Mouse (Mus musculus) liver, adult 2 months (tissue): Measurements from ENCODE around the gene Olfr718-ps1.

ENCODE experiments used
- CTCF ChIP-seq: fragments of 200-500 bp; IDR thresholded peaks from 2 replicates; pipeline ENCODE4 v1.5.1; 2011; ENCODE audit warnings: low read depth, low read length, control low read depth
- POLR2A ChIP-seq: fragments of 200-500 bp; IDR thresholded peaks from 2 replicates; pipeline ENCODE4 v1.6.1; 2011; ENCODE audit warnings: low read length, control low read depth; ENCODE audit not compliant: insufficient read depth; ENCODE audit errors: extremely low read depth

DNA sequence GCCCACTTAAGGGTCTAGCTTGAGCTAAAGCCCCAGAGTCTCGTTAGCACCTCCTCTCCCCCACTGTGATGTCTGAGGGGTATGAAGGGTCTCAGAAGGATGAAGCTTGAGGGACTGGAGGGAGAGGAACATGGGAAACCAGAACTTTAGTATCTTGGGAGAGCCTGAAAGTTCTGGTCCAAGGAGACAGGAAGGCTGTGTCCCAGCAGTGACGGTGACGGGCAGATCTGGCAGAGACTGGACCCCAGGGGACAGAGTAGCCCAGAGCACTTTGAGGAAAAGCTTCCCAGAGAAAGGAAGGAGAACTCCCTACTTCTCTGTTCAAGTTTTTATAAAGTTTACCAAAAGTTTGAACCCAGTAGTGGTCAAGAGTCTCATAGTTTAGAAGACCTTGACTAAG lies at the start of gene Olfr718-ps1:
- no peak for TF ChIP-seq POLR2A
- TF ChIP-seq CTCF = no peak
